Mouse (Mus musculus) liver, embryonic 12.5 days (tissue): ENCODE data around the gene Krt36. TPM values are rescaled to one million over a fixed set of nuclear protein-coding genes. Genes with fewer than 3 reads are reported as not detected.

Source experiments
- ATAC-seq: fragments of 200-750 bp; cut with Nextera tagmentation; 2 replicates; pipeline ENCODE4 v1.8.0; 2017; ENCODE audit warnings: moderate number of reproducible peaks, mild to moderate bottlenecking, moderate library complexity
- H3K27ac ChIP-seq: fragments of 300-500 bp; sonication (generic); 2 replicates; pipeline ENCODE4 v1.5.1; 2016; ENCODE audit warnings: mild to moderate bottlenecking
- H3K27me3 ChIP-seq: fragments of 300-500 bp; sonication (generic); replicated peaks from 2 replicates; pipeline ENCODE4 v1.6.1; 2016; ENCODE audit warnings: mild to moderate bottlenecking, moderate library complexity
- H3K36me3 ChIP-seq: fragments of 300-500 bp; sonication (generic); 2 replicates; pipeline ENCODE4 v1.6.1; 2016; ENCODE audit warnings: mild to moderate bottlenecking, moderate library complexity
- H3K4me1 ChIP-seq: fragments of 300-500 bp; sonication (generic); 2 replicates; pipeline ENCODE4 v1.6.1; 2016
- H3K4me2 ChIP-seq: fragments of 300-500 bp; sonication (generic); 2 replicates; pipeline ENCODE4 v1.6.1; 2016; ENCODE audit warnings: mild to moderate bottlenecking, moderate library complexity
- H3K4me3 ChIP-seq: fragments of 300-500 bp; sonication (generic); 2 replicates; pipeline ENCODE4 v1.5.1; 2016; ENCODE audit warnings: mild to moderate bottlenecking, moderate library complexity
- H3K9ac ChIP-seq: fragments of 300-500 bp; sonication (generic); 2 replicates; pipeline ENCODE4 v1.6.1; 2016; ENCODE audit warnings: mild to moderate bottlenecking, moderate library complexity
- H3K9me3 ChIP-seq: fragments of 300-500 bp; sonication (generic); replicated peaks from 2 replicates; pipeline ENCODE4 v1.6.1; 2016; ENCODE audit warnings: mild to moderate bottlenecking, moderate library complexity
- WGBS: fragments of 180-500 bp; shearing (Covaris S2); methylation state at CpG from one replicate; pipeline ENCODE4 v1.1.7; 2016; ENCODE audit not compliant: insufficient replicate concordance; 5-methylcytosine and 5-hydroxymethylcytosine counted together
- polyA plus RNA-seq: library from polyadenylated mRNA; unstranded; fragments of >200 nt; fragmentation: Nextera tagmentation; extraction: Ambion mirVana; gene quantifications from 2 replicates; pipeline ENCODE4 v1.2.1, GENCODE M21; 2016

The Krt36 gene
- polyA plus RNA-seq, 1 experiment from 2014 or later, result not detected

GRCm38 (mm10) chr11:100067293-100068036 lies 38.0 kb downstream of the Krt36 start:
- no peak overlapping the region for H3K9ac ChIP-seq
- H3K27me3 ChIP-seq, result no peaks in the 10 kb centered on the region
- H3K27ac ChIP-seq, result no peak overlapping the region
- no peaks in the 10 kb centered on the region for H3K9me3 ChIP-seq
- no peak overlapping the region for H3K4me2 ChIP-seq
- H3K36me3 ChIP-seq, result no peaks in the 10 kb centered on the region
- WGBS, result 75% methylated on average over 17 of the region's 17 CpGs
- no peak overlapping the region for H3K4me3 ChIP-seq
- H3K4me1 ChIP-seq, result no peaks in the 10 kb centered on the region
- ATAC-seq, result no peak

- ATAC-seq, result no peak
- Histone ChIP-seq H3K9ac (no peak overlapping the region), H3K4me3 (no peak overlapping the region), H3K27ac (no peak overlapping the region), H3K27me3 (no peaks in the 10 kb centered on the region), H3K9me3 (no peaks in the 10 kb centered on the region), H3K36me3 (no peaks in the 10 kb centered on the region), H3K4me2 (no peak overlapping the region), H3K4me1 (no peaks in the 10 kb centered on the region)
- 69% methylated on average over 12 of the region's 12 CpGs for WGBS
Observed at GRCm38 (mm10) chr11:100066236-100067010, 39.0 kb downstream of the Krt36 start.

GRCm38 (mm10) chr11:100058875-100059274 lies 46.6 kb downstream of the Krt36 start:
- Histone ChIP-seq H3K27me3 (no peaks in the 10 kb centered on the region), H3K4me1 (no peaks in the 10 kb centered on the region), H3K36me3 (no peaks in the 10 kb centered on the region), H3K9ac (no peak overlapping the region), H3K4me2 (no peak overlapping the region), H3K27ac (no peak overlapping the region), H3K4me3 (no peak overlapping the region), H3K9me3 (no peaks in the 10 kb centered on the region)
- 67% methylated on average over 8 of the region's 8 CpGs for WGBS
- no peak for ATAC-seq

- Histone ChIP-seq H3K27me3 (no peaks in the 10 kb centered on the region), H3K9me3 (no peaks in the 10 kb centered on the region), H3K4me1 (no peaks in the 10 kb centered on the region), H3K9ac (no peak overlapping the region), H3K27ac (no peak overlapping the region), H3K4me3 (no peak overlapping the region), H3K36me3 (no peaks in the 10 kb centered on the region), H3K4me2 (no peak overlapping the region)
- 53% methylated on average over 9 of the region's 9 CpGs for WGBS
- ATAC-seq, result no peak
Observed at GRCm38 (mm10) chr11:100055686-100056655, 49.5 kb downstream of the Krt36 start.

Other genes starting within 250 kb of the Krt36 start
- gene Gm11568, start 247.7 kb downstream of the Krt36 start, polyA plus RNA-seq, result not detected in 2 replicates
- not detected in 2 replicates for gene Gm11559, start 241.2 kb downstream of the Krt36 start, polyA plus RNA-seq
- not detected in 2 replicates for gene Krtap9-1, start 232.2 kb downstream of the Krt36 start, polyA plus RNA-seq
- not detected in 2 replicates for gene Gm11567, start 226.4 kb downstream of the Krt36 start, polyA plus RNA-seq
- gene Krtap31-1, start 197.7 kb downstream of the Krt36 start, polyA plus RNA-seq, result not detected in 2 replicates
- not detected in 2 replicates for gene Gm11565, start 190.9 kb downstream of the Krt36 start, polyA plus RNA-seq
- not detected in 2 replicates for gene Krtap31-2, start 169.3 kb downstream of the Krt36 start, polyA plus RNA-seq
- gene Krtap9-5, start 157.2 kb downstream of the Krt36 start, polyA plus RNA-seq, result not detected in 2 replicates
- gene Krtap29-1, start 126.6 kb downstream of the Krt36 start, polyA plus RNA-seq, result not detected in 2 replicates
- gene Krtap16-1, start 119.0 kb downstream of the Krt36 start, polyA plus RNA-seq, result not detected in 2 replicates
- gene Krtap17-1, start 111.6 kb downstream of the Krt36 start, polyA plus RNA-seq, result not detected in 2 replicates
- gene Krt33a, start 89.4 kb downstream of the Krt36 start, polyA plus RNA-seq, result not detected in 2 replicates
- gene Krt33b, start 75.8 kb downstream of the Krt36 start, polyA plus RNA-seq, result not detected in 2 replicates
- gene Krt34, start 64.1 kb downstream of the Krt36 start, polyA plus RNA-seq, result not detected in 2 replicates
- not detected in 2 replicates for gene Krt31, start 55.1 kb downstream of the Krt36 start, polyA plus RNA-seq
- gene Krt32, start 17.4 kb downstream of the Krt36 start, polyA plus RNA-seq, result not detected in 2 replicates
- gene Krt35, start 9.4 kb downstream of the Krt36 start, polyA plus RNA-seq, result not detected in 2 replicates
- not detected in 2 replicates for gene Krt13, start 15.9 kb upstream of the Krt36 start, polyA plus RNA-seq
- 0.28 and 0.36 TPM in 2 replicates for gene Krt15, start 30.3 kb upstream of the Krt36 start, polyA plus RNA-seq
- 4.0 and 6.7 TPM in 2 replicates for gene Krt19, start 43.0 kb upstream of the Krt36 start, polyA plus RNA-seq
- gene Krt9, start 87.6 kb upstream of the Krt36 start, polyA plus RNA-seq, result not detected in 2 replicates
- 1.1 and 1.7 TPM in 2 replicates for gene Krt14, start 101.9 kb upstream of the Krt36 start, polyA plus RNA-seq
- not detected in 2 replicates for gene Krt16, start 143.3 kb upstream of the Krt36 start, polyA plus RNA-seq
- 0.27 and 0.30 TPM in 2 replicates for gene Krt17, start 155.4 kb upstream of the Krt36 start, polyA plus RNA-seq
- gene Krt42, start 164.2 kb upstream of the Krt36 start, polyA plus RNA-seq, result not detected in 2 replicates
- gene Eif1, start 214.3 kb upstream of the Krt36 start, polyA plus RNA-seq, result 1,823 and 1,858 TPM in 2 replicates
- not detected in 2 replicates for gene Gast, start 228.8 kb upstream of the Krt36 start, polyA plus RNA-seq